Mouse (Mus musculus) forebrain, embryonic 14.5 days (tissue): ENCODE results near the gene Stxbp5. TPM values are rescaled to one million over a fixed set of nuclear protein-coding genes. Genes with fewer than 3 reads are reported as not detected.

Experiments used
- ATAC-seq: fragments of 200-750 bp; cut with Nextera tagmentation; 2 replicates; pipeline ENCODE4 v1.8.0; 2017; ENCODE audit warnings: mild to moderate bottlenecking, moderate library complexity
- DNase-seq: peaks from one replicate; pipeline ENCODE4 v3.0.0-alpha.2; 2015; ENCODE audit warnings: low spot score
- H3K27ac ChIP-seq: fragments of 300-500 bp; sonication (generic); 2 replicates; pipeline ENCODE4 v1.5.1; 2014; ENCODE audit warnings: low read depth, mild to moderate bottlenecking, control low read depth, low read length, moderate library complexity
- H3K27me3 ChIP-seq: fragments of 300-500 bp; sonication (generic); replicated peaks from 2 replicates; pipeline ENCODE4 v1.6.1; 2014; ENCODE audit warnings: low read length, control low read depth, mixed read lengths; ENCODE audit not compliant: control insufficient read depth, insufficient read depth
- H3K36me3 ChIP-seq: fragments of 300-500 bp; sonication (generic); 2 replicates; pipeline ENCODE4 v1.6.1; 2014; ENCODE audit warnings: low read length, control low read depth; ENCODE audit not compliant: control insufficient read depth, insufficient read depth
- H3K4me1 ChIP-seq: fragments of 300-500 bp; sonication (generic); 2 replicates; pipeline ENCODE4 v1.6.1; 2014; ENCODE audit warnings: antibody characterized with exemption, low read length, control low read depth; ENCODE audit not compliant: control insufficient read depth, insufficient read depth
- H3K4me2 ChIP-seq: fragments of 300-500 bp; sonication (generic); 2 replicates; pipeline ENCODE4 v1.6.1; 2014; ENCODE audit warnings: mild to moderate bottlenecking, control low read depth, low read length
- H3K4me3 ChIP-seq: fragments of 300-500 bp; sonication (generic); 2 replicates; pipeline ENCODE4 v1.5.1; 2014; ENCODE audit warnings: low read depth, low read length, control low read depth
- H3K9ac ChIP-seq: fragments of 300-500 bp; sonication (generic); 2 replicates; pipeline ENCODE4 v1.6.1; 2014; ENCODE audit warnings: mild to moderate bottlenecking, low read length, control low read depth, moderate library complexity
- H3K9me3 ChIP-seq: fragments of 300-500 bp; sonication (generic); replicated peaks from 2 replicates; pipeline ENCODE4 v1.6.1; 2016; ENCODE audit warnings: low read length, control low read depth, mixed read lengths; ENCODE audit not compliant: control insufficient read depth
- WGBS: fragments of 180-500 bp; shearing (Covaris S2); extraction: QIAGEN DNeasy Blood & Tissue Kit; methylation state at CpG from one replicate; pipeline ENCODE4 v1.1.7; 2014; 5-methylcytosine and 5-hydroxymethylcytosine counted together
- polyA plus RNA-seq: library from polyadenylated mRNA; unstranded; fragments of >200 nt; fragmentation: Nextera tagmentation; extraction: Ambion mirVana; gene quantifications from 2 replicates; pipeline ENCODE4 v1.2.1, GENCODE M21; 2014

Stxbp5 gene
- 5.8 and 8.0 TPM in 2 replicates for polyA plus RNA-seq

GRCm38 (mm10) chr10:9901071-9901696 is at the start of gene Stxbp5:
Stxbp5 (minus strand) TSS chr10:9901079.
- Histone ChIP-seq H3K4me2 (peak within 1 kb of the TSS; percentile 95), H3K36me3 (no peaks in the 10 kb centered on the region), H3K27me3 (no peaks in the 10 kb centered on the region), H3K4me1 (peaks cover 7% of the 10 kb centered on the region), H3K9me3 (no peaks in the 10 kb centered on the region), H3K9ac (peak within 1 kb of the TSS; percentile 95), H3K27ac (peak within 1 kb of the TSS; percentile 96), H3K4me3 (peak within 1 kb of the TSS; percentile 84)
- ATAC-seq = peak; percentile 85
- DNase-seq = peak; percentile 89
- under 1% methylated on average over 44 of the region's 52 CpGs for WGBS

- no peak overlapping the region for H3K4me2 ChIP-seq
- no peaks in the 10 kb centered on the region for H3K9me3 ChIP-seq
- peak; percentile 73; the same call in 1 of the 2 replicates for ATAC-seq
- peak; percentile 80 for DNase-seq
- H3K4me1 ChIP-seq = no peaks in the 10 kb centered on the region
- no peaks in the 10 kb centered on the region for H3K36me3 ChIP-seq
- no peak overlapping the region for H3K27ac ChIP-seq
- H3K27me3 ChIP-seq = no peaks in the 10 kb centered on the region
- WGBS = 24% methylated on average over 5 of the region's 5 CpGs
- no peak overlapping the region for H3K4me3 ChIP-seq
- H3K9ac ChIP-seq = no peak overlapping the region
These were observed 11.5 kb upstream of the Stxbp5 start for GRCm38 (mm10) chr10:9912395-9912794.

- Histone ChIP-seq H3K27me3 (no peaks in the 10 kb centered on the region), H3K9ac (no peak overlapping the region)
- ATAC-seq = no peak
These were observed 7.1 kb upstream of the Stxbp5 start for GRCm38 (mm10) chr10:9907919-9908502.

GRCm38 (mm10) chr10:9907519-9907918 is 6.6 kb upstream of the Stxbp5 start:
- no peak overlapping the region for H3K4me3 ChIP-seq
- H3K27me3 ChIP-seq = no peaks in the 10 kb centered on the region
- WGBS = 85% methylated on average over 2 of the region's 2 CpGs
- no peak for ATAC-seq
- H3K27ac ChIP-seq = no peak overlapping the region
- DNase-seq = no peak
- no peaks in the 10 kb centered on the region for H3K36me3 ChIP-seq
- H3K4me2 ChIP-seq = no peak overlapping the region
- no peaks in the 10 kb centered on the region for H3K4me1 ChIP-seq
- H3K9me3 ChIP-seq = no peaks in the 10 kb centered on the region
- no peak overlapping the region for H3K9ac ChIP-seq

More at GRCm38 (mm10) chr10:9907919-9908502, 7.1 kb upstream of the Stxbp5 start:
- Histone ChIP-seq H3K4me1 (no peaks in the 10 kb centered on the region), H3K36me3 (no peaks in the 10 kb centered on the region), H3K4me3 (no peak overlapping the region), H3K27ac (no peak overlapping the region), H3K9me3 (no peaks in the 10 kb centered on the region), H3K4me2 (no peak overlapping the region)
- no peak for DNase-seq
- WGBS = 88% methylated on average over 8 of the region's 8 CpGs

- WGBS = 65% methylated on average over 3 of the region's 3 CpGs
- no peaks in the 10 kb centered on the region for H3K36me3 ChIP-seq
- no peak overlapping the region for H3K27ac ChIP-seq
These were observed 5.3 kb upstream of the Stxbp5 start for GRCm38 (mm10) chr10:9906185-9906584.

GRCm38 (mm10) chr10:9901697-9902239 is 889 bp upstream of the Stxbp5 start:
- Histone ChIP-seq H3K4me3 (peak overlapping the region; percentile 84), H3K4me1 (peaks cover 7% of the 10 kb centered on the region), H3K27me3 (no peaks in the 10 kb centered on the region), H3K9me3 (no peaks in the 10 kb centered on the region), H3K27ac (peak overlapping the region; percentile 96), H3K9ac (peak overlapping the region; percentile 95), H3K36me3 (no peaks in the 10 kb centered on the region), H3K4me2 (peak overlapping the region; percentile 95)
- 1% methylated on average over 16 of the region's 16 CpGs for WGBS
- ATAC-seq = peak; percentile 89
- peak; percentile 97 for DNase-seq

More at GRCm38 (mm10) chr10:9906185-9906584, 5.3 kb upstream of the Stxbp5 start:
- Histone ChIP-seq H3K4me3 (no peak overlapping the region), H3K4me1 (no peaks in the 10 kb centered on the region), H3K4me2 (no peak overlapping the region), H3K27me3 (no peaks in the 10 kb centered on the region), H3K9ac (no peak overlapping the region), H3K9me3 (no peaks in the 10 kb centered on the region)
- no peak for ATAC-seq
- DNase-seq = no peak

GRCm38 (mm10) chr10:9900315-9901070 is 386 bp downstream of the Stxbp5 start:
- no peaks in the 10 kb centered on the region for H3K9me3 ChIP-seq
- peak; percentile 52 for ATAC-seq
- peak overlapping the region; percentile 84 for H3K4me3 ChIP-seq
- no peaks in the 10 kb centered on the region for H3K27me3 ChIP-seq
- peak overlapping the region; percentile 95 for H3K4me2 ChIP-seq
- H3K9ac ChIP-seq = peak overlapping the region; percentile 95
- peak overlapping the region; percentile 96 for H3K27ac ChIP-seq
- peak; percentile 52 for DNase-seq
- 1% methylated on average over 58 of the region's 81 CpGs for WGBS
- H3K4me1 ChIP-seq = peaks cover 7% of the 10 kb centered on the region
- H3K36me3 ChIP-seq = no peaks in the 10 kb centered on the region

- Histone ChIP-seq H3K4me2 (peak overlapping the region; percentile 95), H3K27ac (no peak overlapping the region), H3K4me3 (peak overlapping the region; percentile 84), H3K27me3 (no peaks in the 10 kb centered on the region), H3K9me3 (no peaks in the 10 kb centered on the region), H3K4me1 (peaks cover 7% of the 10 kb centered on the region), H3K9ac (peak overlapping the region; percentile 95), H3K36me3 (no peaks in the 10 kb centered on the region)
- ATAC-seq = no peak
- under 1% methylated on average over 15 of the region's 15 CpGs for WGBS
- DNase-seq = peak; percentile 76
These were observed 1.1 kb downstream of the Stxbp5 start for GRCm38 (mm10) chr10:9899816-9900215.
